Mouse (Mus musculus) MEL (cell line): ENCODE measurements at regions not wholly inside any gene's neighbourhood (a gene's known extent, or its start where the extent isn't known, plus 50 kb on each side); places are given as distances from the start of the nearest gene placed in this dataset.
A peak's percentile ranks its signal among the peaks of the same experiment; 100 is the strongest.

Experiments used
- DNase-seq: peaks from one replicate; pipeline ENCODE4 v3.0.0; 2011; ENCODE audit warnings: low read depth, low spot score
- H3K27ac ChIP-seq: 2 replicates; pipeline ENCODE4 v1.5.1; 2012; ENCODE audit warnings: low read depth, mild to moderate bottlenecking, control low read depth, low read length, moderate library complexity; ENCODE audit not compliant: control insufficient read depth
- H3K27me3 ChIP-seq, 2 experiments: fragments of 150-350 bp in 1 of 2; sonication (generic) in 1 of 2; 2 replicates each; pipeline ENCODE4 v1.6.1; 2012; ENCODE audit warnings: low read length in 2 of 2, mild to moderate bottlenecking in 2 of 2, improper control_type of control experiment in 1 of 2, moderate library complexity in 1 of 2; ENCODE audit not compliant: insufficient read depth in 2 of 2, control insufficient read depth in 1 of 2
- H3K36me3 ChIP-seq, 2 experiments: 2 replicates each; pipeline ENCODE4 v1.6.1; 2012 to 2014; ENCODE audit warnings: low read length in 2 of 2, improper control_type of control experiment in 1 of 2, inconsistent platforms in 1 of 2, mild to moderate bottlenecking in 1 of 2; ENCODE audit not compliant: insufficient read depth in 2 of 2, control insufficient read depth in 1 of 2
- H3K4me1 ChIP-seq, 2 experiments: fragments of 150-350 bp in 1 of 2; sonication (generic) in 1 of 2; 2 replicates each; pipeline ENCODE4 v1.6.1; 2012; ENCODE audit warnings: low read length in 2 of 2, improper control_type of control experiment in 1 of 2, mild to moderate bottlenecking in 1 of 2; ENCODE audit not compliant: insufficient read depth in 2 of 2, control insufficient read depth in 1 of 2
- H3K4me3 ChIP-seq, 2 experiments: fragments of 150-350 bp in 1 of 2; sonication (generic) in 1 of 2; 2 replicates each; pipeline ENCODE4 v1.5.1; 2012; ENCODE audit warnings: low read depth in 2 of 2, low read length in 2 of 2, mild to moderate bottlenecking in 2 of 2, moderate library complexity in 2 of 2, control low read depth in 1 of 2, improper control_type of control experiment in 1 of 2; ENCODE audit not compliant: control insufficient read depth in 1 of 2, insufficient read depth in 1 of 2
- H3K79me2 ChIP-seq: 2 replicates; pipeline ENCODE4 v1.6.1; 2012; ENCODE audit warnings: mild to moderate bottlenecking, low read length, moderate library complexity; ENCODE audit not compliant: control insufficient read depth, poor library complexity, insufficient read depth
- H3K9ac ChIP-seq: 2 replicates; pipeline ENCODE4 v1.6.1; 2012; ENCODE audit warnings: low read depth, mild to moderate bottlenecking, control low read depth, low read length, moderate library complexity; ENCODE audit not compliant: control insufficient read depth, poor library complexity, severe bottlenecking
- H3K9me3 ChIP-seq: fragments of 150-350 bp; sonication (generic); replicated peaks from 2 replicates; pipeline ENCODE4 v1.6.1; 2012; ENCODE audit warnings: mild to moderate bottlenecking, low read length, improper control_type of control experiment, moderate library complexity; ENCODE audit not compliant: insufficient read depth
- CHD1 ChIP-seq: IDR thresholded peaks from 2 replicates; pipeline ENCODE4 v1.6.1; 2012; ENCODE audit warnings: low read depth, mild to moderate bottlenecking, inconsistent platforms, low read length, improper control_type of control experiment
- CTCF ChIP-seq, 3 experiments: IDR thresholded peaks in 2 of 3; conservative IDR thresholded peaks in 1 of 3; 2 replicates each; pipeline ENCODE4 v1.5.1; 2011 to 2012; ENCODE audit warnings: low read length in 3 of 3, low read depth in 2 of 3, mild to moderate bottlenecking in 2 of 3, improper control_type of control experiment in 1 of 3, inconsistent platforms in 1 of 3, mixed read lengths in 1 of 3, moderate library complexity in 1 of 3; ENCODE audit not compliant: control insufficient read depth in 1 of 3, insufficient read depth in 1 of 3, poor library complexity in 1 of 3, severe bottlenecking in 1 of 3
- EP300 ChIP-seq, 2 experiments: IDR thresholded peaks; 2 replicates each; pipeline ENCODE4 v1.6.1; 2011; ENCODE audit warnings: improper control_type of control experiment in 2 of 2, low read length in 2 of 2, low read depth in 1 of 2, mild to moderate bottlenecking in 1 of 2
- ETS1 ChIP-seq: IDR thresholded peaks from 2 replicates; pipeline ENCODE4 v1.6.1; 2012; ENCODE audit warnings: low read depth, mild to moderate bottlenecking, inconsistent platforms, low read length, improper control_type of control experiment, moderate library complexity
- JUND ChIP-seq: IDR thresholded peaks from 2 replicates; pipeline ENCODE4 v1.6.1; 2011; ENCODE audit warnings: low read depth, mild to moderate bottlenecking, improper control_type of control experiment, low read length
- MAX ChIP-seq: IDR thresholded peaks from 2 replicates; pipeline ENCODE4 v1.6.1; 2011; ENCODE audit warnings: low read length, improper control_type of control experiment
- MYB ChIP-seq: IDR thresholded peaks from 2 replicates; pipeline ENCODE4 v1.6.1; 2011; ENCODE audit warnings: mild to moderate bottlenecking, low read depth, low read length, improper control_type of control experiment
- MYC ChIP-seq: IDR thresholded peaks from 2 replicates; pipeline ENCODE4 v1.6.1; 2011; ENCODE audit warnings: low read depth, mild to moderate bottlenecking, low read length, improper control_type of control experiment, moderate library complexity
- POLR2A ChIP-seq, 2 experiments: IDR thresholded peaks; 2 replicates each; pipeline ENCODE4 v1.6.1; 2011 to 2012; ENCODE audit warnings: low read length in 2 of 2, mild to moderate bottlenecking in 2 of 2, control low read depth in 1 of 2, improper control_type of control experiment in 1 of 2, low read depth in 1 of 2, moderate library complexity in 1 of 2; ENCODE audit not compliant: control insufficient read depth in 1 of 2, insufficient read depth in 1 of 2, poor library complexity in 1 of 2
- POLR2AphosphoS5 ChIP-seq: IDR thresholded peaks from 2 replicates; pipeline ENCODE4 v1.6.1; 2012; ENCODE audit warnings: low read depth, borderline replicate concordance, mild to moderate bottlenecking, inconsistent platforms, low read length, moderate library complexity, mixed read lengths
- TAL1 ChIP-seq: IDR thresholded peaks from 2 replicates; pipeline ENCODE4 v1.6.1; 2012; ENCODE audit warnings: mild to moderate bottlenecking, inconsistent platforms, low read length, moderate library complexity, mixed read lengths
- TCF12 ChIP-seq: IDR thresholded peaks from 2 replicates; pipeline ENCODE4 v1.6.1; 2014; ENCODE audit warnings: low read depth, mild to moderate bottlenecking, inconsistent platforms, low read length, improper control_type of control experiment, moderate library complexity
- UBTF ChIP-seq: IDR thresholded peaks from 2 replicates; pipeline ENCODE4 v1.6.1; 2012; ENCODE audit warnings: low read depth, mild to moderate bottlenecking, inconsistent platforms, low read length, improper control_type of control experiment, moderate library complexity, borderline replicate concordance; ENCODE audit not compliant: insufficient read depth
- ZKSCAN1 ChIP-seq: IDR thresholded peaks from 2 replicates; pipeline ENCODE4 v1.6.1; 2012; ENCODE audit warnings: low read depth, mild to moderate bottlenecking, inconsistent platforms, low read length, improper control_type of control experiment, moderate library complexity
- ZMIZ1 ChIP-seq: IDR thresholded peaks from 2 replicates; pipeline ENCODE4 v1.6.1; 2012; ENCODE audit warnings: low read depth, mild to moderate bottlenecking, inconsistent platforms, low read length, improper control_type of control experiment, moderate library complexity

- no peaks in the 10 kb centered on the region for H3K9me3 ChIP-seq
- no peak overlapping the region for H3K9ac ChIP-seq
- no peak overlapping the region for H3K4me3 ChIP-seq
- DNase-seq, result no peak
- TF ChIP-seq TAL1 (no peak), UBTF (no peak), ZKSCAN1 (no peak)
- H3K79me2 ChIP-seq, result no peaks in the 10 kb centered on the region
- H3K4me1 ChIP-seq, result no peaks in the 10 kb centered on the region
- no peaks in the 10 kb centered on the region for H3K27me3 ChIP-seq
- no peaks in the 10 kb centered on the region for H3K36me3 ChIP-seq
- H3K27ac ChIP-seq, result no peak overlapping the region
Observed at GRCm38 (mm10) chr5:116897391-116897790, 218.5 kb downstream of the Suds3 start.

GRCm38 (mm10) chr5:116895036-116895783 lies 220.7 kb downstream of the Suds3 start:
- H3K9ac ChIP-seq, result no peak overlapping the region
- no peaks in the 10 kb centered on the region for H3K79me2 ChIP-seq
- H3K27me3 ChIP-seq, result no peaks in the 10 kb centered on the region
- TF ChIP-seq ETS1, result no peak
- no peak for TF ChIP-seq MYB
- TF ChIP-seq TCF12, result no peak
- no peak for TF ChIP-seq MYC
- TF ChIP-seq POLR2A (IDR thresholded peaks at IDR 0.05; ENCODE audit: control insufficient read depth in 1 of 2, insufficient read depth in 1 of 2, low read depth in 1 of 2, low read length in 2 of 2, poor library complexity in 1 of 2), result no peak
- TF ChIP-seq EP300 (IDR thresholded peaks at IDR 0.05; ENCODE audit: low read depth in 1 of 2, low read length in 2 of 2), result no peak
- TF ChIP-seq TAL1, result no peak
- no peak for TF ChIP-seq ZMIZ1
- no peak for TF ChIP-seq CTCF (IDR thresholded peaks at IDR 0.05 in 2 of 3, conservative IDR thresholded peaks at IDR 0.05 in 1 of 3; ENCODE audit: control insufficient read depth in 1 of 3, insufficient read depth in 1 of 3, low read depth in 2 of 3, low read length in 3 of 3, poor library complexity in 1 of 3, severe bottlenecking in 1 of 3)
- no peak for TF ChIP-seq MAX
- no peak for TF ChIP-seq POLR2AphosphoS5
- no peak for TF ChIP-seq JUND
- H3K4me1 ChIP-seq, result no peaks in the 10 kb centered on the region
- H3K4me3 ChIP-seq, result no peak overlapping the region
- H3K36me3 ChIP-seq, result no peaks in the 10 kb centered on the region
- no peak overlapping the region for H3K27ac ChIP-seq
- H3K9me3 ChIP-seq, result no peaks in the 10 kb centered on the region
- DNase-seq, result no peak

GRCm38 (mm10) chr5:116894575-116894974 lies 221.3 kb downstream of the Suds3 start:
- Histone ChIP-seq H3K79me2 (no peaks in the 10 kb centered on the region), H3K9me3 (no peaks in the 10 kb centered on the region)
- DNase-seq, result no peak

More at GRCm38 (mm10) chr5:116894575-116894974, 221.3 kb downstream of the Suds3 start:
- H3K4me3 ChIP-seq, result no peak overlapping the region
- no peak overlapping the region for H3K9ac ChIP-seq
- TF ChIP-seq MYB (no peak), CHD1 (no peak), ETS1 (no peak), CTCF (IDR thresholded peaks at IDR 0.05 in 2 of 3, conservative IDR thresholded peaks at IDR 0.05 in 1 of 3; ENCODE audit: control insufficient read depth in 1 of 3, insufficient read depth in 1 of 3, low read depth in 2 of 3, low read length in 3 of 3, poor library complexity in 1 of 3, severe bottlenecking in 1 of 3) (peak in 1 of 3 experiments; percentile 4; a peak in 2 of 6 replicates)
- H3K4me1 ChIP-seq, result no peaks in the 10 kb centered on the region
- H3K27ac ChIP-seq, result no peak overlapping the region
- H3K36me3 ChIP-seq, result no peaks in the 10 kb centered on the region
- no peaks in the 10 kb centered on the region for H3K27me3 ChIP-seq
